Mouse (Mus musculus): Measurements from ENCODE around the gene Olfr955. TPM values are rescaled to one million over a fixed set of nuclear protein-coding genes. Genes with fewer than 3 reads are reported as not detected.

Gene Olfr955
- not detected for polyA plus RNA-seq (2012; fragmentation: generic; extraction: Trizol)

GRCm38 (mm10) chr9:39471844-39472243 lies at the start of gene Olfr955:
Gene Olfr955 (minus strand): TSS chr9:39471944.

GRCm38 (mm10) chr9:39515531-39515930 lies 43.8 kb upstream of the Olfr955 start, which contains the start of gene Olfr957:
Gene Olfr957 (minus strand): TSS chr9:39515809.

GRCm38 (mm10) chr9:39493895-39494294 lies 22.2 kb upstream of the Olfr955 start, which contains the start of gene Olfr44:
Gene Olfr44 (minus strand): TSS chr9:39493995.

GRCm38 (mm10) chr9:39456401-39456800 lies 15.3 kb downstream of the Olfr955 start, which contains the start of gene Olfr954:
Gene Olfr954 (plus strand): TSS chr9:39456701.

GRCm38 (mm10) chr9:39427048-39427447 lies 44.7 kb downstream of the Olfr955 start, which contains the start of gene Olfr952:
Gene Olfr952 (minus strand): TSS chr9:39427148.

Other genes with a start within 250 kb of the Olfr955 start
- not detected for gene Olfr1537, start 221.9 kb downstream of the Olfr955 start, polyA plus RNA-seq (2012; fragmentation: generic; extraction: Trizol)
- gene Olfr945, start 195.1 kb downstream of the Olfr955 start, polyA plus RNA-seq (2012; fragmentation: generic; extraction: Trizol): not detected
- gene Olfr948, start 145.9 kb downstream of the Olfr955 start, polyA plus RNA-seq (2012; fragmentation: generic; extraction: Trizol): not detected
- not detected for gene Olfr951, start 84.5 kb downstream of the Olfr955 start, polyA plus RNA-seq (2012; fragmentation: generic; extraction: Trizol)
- gene Olfr952, start 44.8 kb downstream of the Olfr955 start, polyA plus RNA-seq (2012; fragmentation: generic; extraction: Trizol): not detected
- gene Olfr954, start 15.2 kb downstream of the Olfr955 start, polyA plus RNA-seq (2012; fragmentation: generic; extraction: Trizol): not detected
- not detected for gene Olfr44, start 22.1 kb upstream of the Olfr955 start, polyA plus RNA-seq (2012; fragmentation: generic; extraction: Trizol)
- not detected for gene Olfr957, start 43.9 kb upstream of the Olfr955 start, polyA plus RNA-seq (2012; fragmentation: generic; extraction: Trizol)
- not detected for gene Olfr958, start 82.1 kb upstream of the Olfr955 start, polyA plus RNA-seq (2012; fragmentation: generic; extraction: Trizol)
- not detected for gene Olfr959, start 103.6 kb upstream of the Olfr955 start, polyA plus RNA-seq (2012; fragmentation: generic; extraction: Trizol)
- gene AW551984, start 132.5 kb upstream of the Olfr955 start, polyA plus RNA-seq (2012; fragmentation: generic; extraction: Trizol): not detected
- gene Olfr148, start 138.7 kb upstream of the Olfr955 start, polyA plus RNA-seq (2012; fragmentation: generic; extraction: Trizol): not detected
- not detected for gene Olfr960, start 149.4 kb upstream of the Olfr955 start, polyA plus RNA-seq (2012; fragmentation: generic; extraction: Trizol)
- gene Olfr961, start 173.1 kb upstream of the Olfr955 start, polyA plus RNA-seq (2012; fragmentation: generic; extraction: Trizol): not detected
- not detected for gene Olfr963, start 195.3 kb upstream of the Olfr955 start, polyA plus RNA-seq (2012; fragmentation: generic; extraction: Trizol)
- gene Olfr149, start 235.2 kb upstream of the Olfr955 start, polyA plus RNA-seq (2012; fragmentation: generic; extraction: Trizol): not detected
- gene Olfr965, start 239.4 kb upstream of the Olfr955 start, polyA plus RNA-seq (2012; fragmentation: generic; extraction: Trizol): not detected